Mouse (Mus musculus) heart, postnatal 36 days (tissue): ENCODE data around the gene Gpr162. TPM values are rescaled to one million over a fixed set of nuclear protein-coding genes. Genes with fewer than 3 reads are reported as not detected.
"Not testable (repeated sequence)": the region's sequence is repeated elsewhere in the genome, so short reads cannot be mapped to it uniquely, and the experiment has no call there.

Experiments used
- DNase-seq, 2 experiments: peaks; one replicate each; pipeline ENCODE4 v3.0.0; 2021 to 2022
- intact Hi-C: fragments of 180-260 bp; cut with DNase I; formaldehyde crosslinking; loops from one replicate; pipeline ENCODE4 v1.15.1; 2025
- total RNA-seq, 2 experiments: library from RNA; stranded (reverse); gene quantifications; 2 replicates each; pipeline ENCODE4 v1.2.3; 2021

Gene Gpr162
- total RNA-seq, 2 experiments from 2014 or later: 0.72 to 0.98 TPM

- no peak for DNase-seq
- intact Hi-C loops: no loop called here
Measured at GRCm38 (mm10) chr6:124814858-124815774, 48.7 kb downstream of the Gpr162 start.

- intact Hi-C loops: no loop called here
- no peak for DNase-seq
Measured at GRCm38 (mm10) chr6:124814448-124814847, 49.3 kb downstream of the Gpr162 start.

GRCm38 (mm10) chr6:124813933-124814332 lies 49.9 kb downstream of the Gpr162 start, which contains the start of gene Tpi1:
Gene Tpi1, minus strand, starts transcription at chr6:124814296.
- intact Hi-C loops: no loop called here

GRCm38 (mm10) chr6:124813496-124813895 lies 50.3 kb downstream of the Gpr162 start:
- intact Hi-C loops: no loop called here
- peak; percentile 57 to 65 for DNase-seq

More at GRCm38 (mm10) chr6:124813933-124814332, 49.9 kb downstream of the Gpr162 start, which contains the start of gene Tpi1:
- peak; percentile 90 to 91 for DNase-seq

- intact Hi-C loops: no loop called here
- DNase-seq: no peak
Measured at GRCm38 (mm10) chr6:124812848-124813247, 50.9 kb downstream of the Gpr162 start.

DNA sequence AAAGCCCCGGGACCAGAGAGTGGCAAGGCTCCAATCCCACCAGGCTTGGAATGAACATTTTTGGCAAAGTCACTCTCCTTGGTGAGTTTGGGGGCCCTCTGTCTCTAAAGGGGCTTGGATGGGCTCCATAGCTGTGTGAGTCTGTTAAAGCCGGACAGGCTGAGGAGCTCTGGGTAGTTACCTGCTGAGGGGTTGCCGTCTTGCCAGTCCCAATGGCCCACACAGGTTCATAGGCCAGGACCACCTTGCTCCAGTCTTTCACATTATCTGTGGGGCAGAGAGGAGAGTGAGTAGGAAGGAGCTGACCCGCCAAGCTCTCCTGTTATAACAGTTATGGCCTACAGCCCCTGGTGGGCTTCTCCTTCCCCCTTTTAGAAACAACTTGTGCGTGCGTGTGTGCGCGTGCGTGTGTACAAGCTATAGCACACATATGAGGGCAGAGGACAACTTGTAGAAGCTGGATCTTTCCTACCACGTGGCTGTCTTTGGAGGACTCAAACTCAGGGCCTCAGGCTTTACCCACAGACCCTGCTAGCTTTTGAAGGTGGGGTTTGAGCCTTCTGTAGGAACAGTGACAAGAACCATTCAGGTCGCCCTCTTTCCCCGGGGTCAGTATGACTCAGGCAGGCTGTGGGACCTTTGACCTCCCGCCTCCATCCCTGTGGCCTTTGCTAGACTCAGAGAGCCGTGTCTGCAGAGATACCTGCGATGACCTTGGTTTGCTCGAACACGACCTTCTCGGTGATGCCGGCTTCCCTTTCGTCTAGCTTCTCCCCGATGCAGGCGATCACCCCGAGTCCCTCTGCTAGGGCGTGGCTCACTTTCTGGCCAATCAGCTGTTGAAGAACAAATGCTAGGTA lies 51.9 kb downstream of the Gpr162 start:
- no peak for DNase-seq
- intact Hi-C loops: no loop called here

DNA sequence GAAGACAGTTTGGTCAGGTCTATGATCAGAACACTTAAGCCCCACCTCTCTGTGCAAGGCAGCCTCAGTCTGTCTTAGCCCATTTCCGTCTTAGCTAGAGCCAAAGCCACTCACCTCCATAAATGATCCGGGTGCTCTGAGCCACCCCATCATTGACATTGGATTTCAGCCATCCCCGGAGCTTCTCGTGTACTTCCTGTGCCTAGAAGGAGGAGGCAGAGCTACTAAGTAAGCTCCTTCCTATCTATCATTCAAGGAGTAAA lies 52.4 kb downstream of the Gpr162 start:
- intact Hi-C loops: no loop called here
- no peak for DNase-seq

DNA sequence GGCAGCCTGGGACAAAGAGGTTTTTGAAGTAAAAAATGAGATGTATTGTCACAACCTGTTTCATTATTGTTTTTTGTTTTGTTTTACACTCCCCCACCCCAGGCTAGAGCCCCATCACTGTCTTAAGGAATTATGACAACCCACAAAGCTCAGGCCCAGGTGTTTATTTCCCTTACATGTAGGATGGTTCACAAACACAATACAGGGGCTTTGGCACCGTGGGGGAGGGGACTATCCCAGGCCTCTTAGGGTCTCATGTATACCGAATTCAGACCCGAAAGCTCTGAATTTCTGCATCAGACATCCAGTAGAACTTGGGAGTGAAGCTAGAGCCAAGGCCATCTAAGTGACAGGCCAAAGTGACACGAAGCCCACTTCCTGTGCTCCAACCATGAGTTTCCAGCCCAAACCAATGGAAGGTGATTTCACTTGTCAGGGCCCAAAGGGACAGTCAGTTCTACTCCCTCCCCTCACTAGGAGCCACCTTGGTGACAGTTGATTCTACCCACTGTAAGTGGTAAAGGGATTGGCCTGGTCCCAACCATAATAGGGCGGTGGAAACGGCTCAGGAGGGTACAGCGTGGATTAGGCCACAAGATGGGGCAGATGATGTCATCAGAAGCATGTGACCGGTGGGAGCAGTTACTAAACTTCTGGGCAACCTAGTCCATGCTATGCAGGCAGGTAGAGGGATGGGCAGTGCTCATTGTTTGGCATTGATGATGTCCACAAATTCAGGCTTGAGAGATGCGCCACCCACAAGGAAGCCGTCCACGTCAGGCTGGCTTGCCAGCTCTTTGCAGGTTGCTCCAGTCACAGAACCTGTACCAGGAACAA lies 53.0 kb downstream of the Gpr162 start:
- DNase-seq, intact Hi-C loops: not testable (repeated sequence)

- intact Hi-C loops: loop anchor here (5.0 kb wide), 1 partner anchor 108 kb away; no protein-coding TSS in a partner anchor
- DNase-seq: no peak
Measured at GRCm38 (mm10) chr6:124809775-124810538, 53.8 kb downstream of the Gpr162 start.

DNA sequence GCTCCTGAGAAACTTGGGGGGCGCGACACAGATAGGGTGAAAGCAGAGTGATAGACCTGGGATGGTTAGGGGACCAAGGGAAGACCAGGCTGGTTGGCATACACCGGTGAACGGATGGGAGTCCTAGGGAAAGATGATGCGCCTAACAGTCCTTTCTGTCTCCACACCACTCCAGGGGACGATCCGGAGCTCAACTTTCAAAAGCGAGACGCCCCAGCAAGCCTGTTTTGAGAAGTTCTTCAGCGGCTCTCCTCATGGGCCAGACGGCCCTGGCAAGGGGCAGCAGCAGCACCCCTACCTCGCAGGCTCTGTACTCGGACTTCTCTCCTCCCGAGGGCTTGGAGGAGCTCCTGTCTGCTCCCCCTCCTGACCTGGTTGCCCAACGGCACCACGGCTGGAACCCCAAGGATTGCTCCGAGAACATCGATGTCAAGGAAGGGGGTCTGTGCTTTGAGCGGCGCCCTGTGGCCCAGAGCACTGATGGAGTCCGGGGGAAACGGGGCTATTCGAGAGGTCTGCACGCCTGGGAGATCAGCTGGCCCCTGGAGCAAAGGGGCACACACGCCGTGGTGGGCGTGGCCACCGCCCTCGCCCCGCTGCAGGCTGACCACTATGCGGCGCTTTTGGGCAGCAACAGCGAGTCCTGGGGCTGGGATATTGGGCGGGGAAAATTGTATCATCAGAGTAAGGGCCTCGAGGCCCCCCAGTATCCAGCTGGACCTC lies 54.6 kb downstream of the Gpr162 start:
- peak; percentile 81 to 88 for DNase-seq
- intact Hi-C loops: loop anchor here (5.0 kb wide), 1 partner anchor 107 kb away; no protein-coding TSS in a partner anchor

Other genes starting within 250 kb of the Gpr162 start
- under 1 TPM; 0.53 to 0.57 TPM for gene C1s2, start 227.9 kb downstream of the Gpr162 start, total RNA-seq
- 10 to 100 TPM; 51.6 TPM for gene Lpcat3, start 201.0 kb downstream of the Gpr162 start, total RNA-seq
- 10 to 100 TPM; 64.4 to 73.8 TPM for gene Emg1, start 151.8 kb downstream of the Gpr162 start, total RNA-seq
- gene Phb2, start 151.6 kb downstream of the Gpr162 start, total RNA-seq: 100 to 1,000 TPM; 311 to 336 TPM
- gene Ptpn6, start 125.3 kb downstream of the Gpr162 start, total RNA-seq: 1 to 10 TPM; 2.9 to 4.2 TPM
- 100 to 1,000 TPM; 285 to 321 TPM for gene Grcc10, start 122.6 kb downstream of the Gpr162 start, total RNA-seq
- gene Gm45234, start 108.0 kb downstream of the Gpr162 start, total RNA-seq: under 1 TPM in 1 of 2 experiments, not detected in 1; 0.41 TPM
- 10 to 100 TPM; 41.0 to 46.4 TPM for gene Atn1, start 107.5 kb downstream of the Gpr162 start, total RNA-seq
- 1 to 10 TPM; 2.2 to 2.9 TPM for gene Eno2, start 94.3 kb downstream of the Gpr162 start, total RNA-seq
- not detected for gene Lrrc23, start 84.3 kb downstream of the Gpr162 start, total RNA-seq
- 1 to 10 TPM; 3.6 to 4.9 TPM for gene Spsb2, start 55.3 kb downstream of the Gpr162 start, total RNA-seq
- 100 to 1,000 TPM; 830 to 887 TPM for gene Tpi1, start 49.7 kb downstream of the Gpr162 start, total RNA-seq
- gene Usp5, start 34.5 kb downstream of the Gpr162 start, total RNA-seq: 10 to 100 TPM; 74.0 to 85.5 TPM
- under 1 TPM; 0.49 to 0.83 TPM for gene Cdca3, start 34.4 kb downstream of the Gpr162 start, total RNA-seq
- 1 to 10 TPM; 5.1 to 5.9 TPM for gene Gnb3, start 23.7 kb downstream of the Gpr162 start, total RNA-seq
- 10 to 100 TPM; 10.7 to 11.6 TPM for gene P3h3, start 6.2 kb downstream of the Gpr162 start, total RNA-seq
- gene Cd4, start 24.2 kb upstream of the Gpr162 start, total RNA-seq: under 1 TPM; 0.72 to 0.76 TPM
- under 1 TPM; 0.19 to 0.43 TPM for gene Lag3, start 47.7 kb upstream of the Gpr162 start, total RNA-seq
- gene Ptms, start 56.1 kb upstream of the Gpr162 start, total RNA-seq: 100 to 1,000 TPM; 192 to 194 TPM
- 100 to 1,000 TPM; 195 to 197 TPM for gene Mlf2, start 67.4 kb upstream of the Gpr162 start, total RNA-seq
- gene Cops7a, start 101.6 kb upstream of the Gpr162 start, total RNA-seq: 10 to 100 TPM; 93.6 to 98.8 TPM
- gene Pianp, start 132.7 kb upstream of the Gpr162 start, total RNA-seq: 1 to 10 TPM in 1 of 2 experiments, under 1 TPM in 1; 0.81 to 1.0 TPM
- gene Zfp384, start 145.2 kb upstream of the Gpr162 start, total RNA-seq: 10 to 100 TPM; 19.6 to 21.6 TPM
- 10 to 100 TPM; 30.5 to 34.4 TPM for gene Ing4, start 175.8 kb upstream of the Gpr162 start, total RNA-seq
- 1 to 10 TPM; 1.7 to 2.1 TPM for gene Acrbp, start 185.7 kb upstream of the Gpr162 start, total RNA-seq
- gene Lpar5, start 203.9 kb upstream of the Gpr162 start, total RNA-seq: under 1 TPM in 1 of 2 experiments, not detected in 1; 0.24 TPM
- 100 to 1,000 TPM; 118 to 127 TPM for gene Chd4, start 232.0 kb upstream of the Gpr162 start, total RNA-seq